Comparison of ENCODE assay signal across 8 mouse cellular contexts in the genomic region with DNA sequence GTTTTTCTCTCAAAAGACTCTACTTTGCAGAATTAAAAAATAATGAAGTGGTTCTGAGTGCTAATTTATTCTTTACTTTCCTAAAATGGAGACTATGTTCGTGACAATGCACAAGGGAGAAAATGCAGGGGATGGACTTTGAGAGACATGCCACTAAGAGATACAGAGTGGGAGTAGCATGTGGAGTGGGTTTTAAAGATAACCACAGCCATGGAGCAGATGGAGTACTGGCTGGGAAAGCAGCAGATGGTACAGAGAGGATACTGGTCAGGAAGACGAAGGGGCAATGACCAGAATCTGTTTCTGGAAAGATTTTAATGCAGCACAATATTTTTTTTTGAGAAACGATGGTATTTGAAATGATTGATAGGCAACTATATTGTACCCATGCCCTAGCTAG.
"Had no signal": no experiment of that assay in that cellular context is flagged by ENCODE, and none has a peak within 500 bp of the region (broad histone marks: within the 10 kb centered on the region; RNA-seq: fewer than 3 reads in every experiment).

No protein-coding gene starts in this region.

- ATAC-seq: intestine, postnatal 0 days; liver, postnatal 0 days; midbrain, embryonic 16.5 days had no signal

- DNase-seq: kidney, adult 8-10 months; kidney, postnatal 25 days; liver, embryonic 13.5 days; liver, postnatal 0 days; lung, postnatal 14 days; thymus, postnatal 14 days had no signal
